Mouse (Mus musculus): Measurements from ENCODE around the gene Ntsr1. TPM values are rescaled to one million over a fixed set of nuclear protein-coding genes. Genes with fewer than 3 reads are reported as not detected.

Gene Ntsr1
- polyA plus RNA-seq, 1 experiment from 2014 or later = 2.8 TPM

Other genes starting within 250 kb of the Ntsr1 start
- 337 and 391 TPM in 2 replicates for gene Rps21, start 242.6 kb upstream of the Ntsr1 start, polyA plus RNA-seq (2015; fragmentation: Nextera tagmentation; extraction: Ambion mirVana)
- gene Cables2, start 226.5 kb upstream of the Ntsr1 start, polyA plus RNA-seq (2015; fragmentation: Nextera tagmentation; extraction: Ambion mirVana) = 27.0 and 29.6 TPM in 2 replicates
- not detected in 2 replicates for gene Rbbp8nl, start 210.1 kb upstream of the Ntsr1 start, polyA plus RNA-seq (2015; fragmentation: Nextera tagmentation; extraction: Ambion mirVana)
- gene Gata5, start 165.3 kb upstream of the Ntsr1 start, polyA plus RNA-seq (2015; fragmentation: Nextera tagmentation; extraction: Ambion mirVana) = not detected in 2 replicates
- 1.9 and 2.2 TPM in 2 replicates for gene Slco4a1, start 43.7 kb upstream of the Ntsr1 start, polyA plus RNA-seq (2015; fragmentation: Nextera tagmentation; extraction: Ambion mirVana)
- gene Mrgbp, start 81.3 kb downstream of the Ntsr1 start, polyA plus RNA-seq (2015; fragmentation: Nextera tagmentation; extraction: Ambion mirVana) = 38.3 and 40.6 TPM in 2 replicates
- 82.8 and 88.6 TPM in 2 replicates for gene Ogfr, start 89.3 kb downstream of the Ntsr1 start, polyA plus RNA-seq (2015; fragmentation: Nextera tagmentation; extraction: Ambion mirVana)
- 63.5 and 92.1 TPM in 2 replicates for gene Col9a3, start 97.8 kb downstream of the Ntsr1 start, polyA plus RNA-seq (2015; fragmentation: Nextera tagmentation; extraction: Ambion mirVana)
- gene Tcfl5, start 142.7 kb downstream of the Ntsr1 start, polyA plus RNA-seq (2015; fragmentation: Nextera tagmentation; extraction: Ambion mirVana) = 0.87 and 0.96 TPM in 2 replicates
- gene Dido1, start 210.0 kb downstream of the Ntsr1 start, polyA plus RNA-seq (2015; fragmentation: Nextera tagmentation; extraction: Ambion mirVana) = 24.4 and 27.8 TPM in 2 replicates
- gene Gid8, start 210.1 kb downstream of the Ntsr1 start, polyA plus RNA-seq (2015; fragmentation: Nextera tagmentation; extraction: Ambion mirVana) = 51.6 and 54.9 TPM in 2 replicates
- gene Slc17a9, start 225.3 kb downstream of the Ntsr1 start, polyA plus RNA-seq (2015; fragmentation: Nextera tagmentation; extraction: Ambion mirVana) = 0.29 and 0.33 TPM in 2 replicates